Comparison of ENCODE assay signal across 22 mouse cellular contexts in the genomic region with DNA sequence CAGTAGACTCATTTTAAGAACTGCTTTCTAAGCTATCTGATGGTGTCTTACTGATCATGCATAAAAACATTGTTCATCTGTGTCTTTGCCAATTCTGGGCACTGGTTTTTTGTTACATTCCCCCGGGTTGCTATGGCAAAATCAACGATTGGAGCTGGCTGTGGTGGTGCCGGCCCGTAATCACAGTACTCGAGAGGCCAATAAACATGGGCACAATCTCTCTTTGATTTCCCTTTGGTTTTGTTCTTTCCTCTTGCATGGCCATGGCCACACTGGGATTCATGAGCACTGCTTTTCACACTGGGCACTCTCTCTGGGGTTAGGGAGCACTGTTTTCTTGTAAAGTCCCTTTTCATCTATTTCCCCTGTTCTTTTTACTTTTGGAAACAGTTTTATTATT.
A peak's percentile ranks its signal among the peaks of the same experiment; 100 is the strongest.
DNase-seq lines count a peak whose midpoint lies in the region; ATAC-seq and TF ChIP-seq lines count a peak whose summit lies in the region.
"Had no signal": no experiment of that assay in that cellular context is flagged by ENCODE, and none has a peak within 500 bp of the region (broad histone marks: within the 10 kb centered on the region; RNA-seq: fewer than 3 reads in every experiment).

No protein-coding gene starts in this region.

- no peak overlapping the region for H3K9ac ChIP-seq in forebrain, embryonic 15.5 days (replicated peaks)
- no peak overlapping the region for H3K9ac ChIP-seq in forebrain, embryonic 13.5 days
- H3K9ac ChIP-seq in hindbrain, postnatal 0 days (replicated peaks; ENCODE audit: low read length), result no peak overlapping the region
- no peak overlapping the region for H3K9ac ChIP-seq in hindbrain, embryonic 11.5 days (ENCODE audit: low read depth, low read length)
- H3K9ac ChIP-seq in neural tube, embryonic 14.5 days (replicated peaks; ENCODE audit: low read depth, low read length), result no peak overlapping the region
- H3K9ac ChIP-seq: heart, embryonic 15.5 days; liver, embryonic 12.5 days; neural tube, embryonic 12.5 days had no signal

- no peak overlapping the region for H3K4me3 ChIP-seq in forebrain, embryonic 15.5 days
- no peak overlapping the region for H3K4me3 ChIP-seq in forebrain, embryonic 13.5 days
- H3K4me3 ChIP-seq in hindbrain, postnatal 0 days (ENCODE audit: low read length), result no peak overlapping the region
- no peak overlapping the region for H3K4me3 ChIP-seq in hindbrain, embryonic 11.5 days (ENCODE audit: low read depth, low read length)
- no peak overlapping the region for H3K4me3 ChIP-seq in neural tube, embryonic 14.5 days (ENCODE audit: low read depth, low read length)
- H3K4me3 ChIP-seq: heart, embryonic 15.5 days; left cerebral cortex, adult 2 months; liver, embryonic 12.5 days; neural tube, embryonic 12.5 days had no signal

- peak overlapping the region; percentile 64 for H3K27ac ChIP-seq in forebrain, embryonic 15.5 days (replicated peaks)
- no peak overlapping the region for H3K27ac ChIP-seq in forebrain, embryonic 13.5 days
- H3K27ac ChIP-seq in hindbrain, postnatal 0 days, result 0 out of 2 replicates have a peak overlapping the region, but pooled peaks have one; percentile 15
- no peak overlapping the region for H3K27ac ChIP-seq in hindbrain, embryonic 11.5 days (ENCODE audit: low read depth, low read length)
- no peak overlapping the region for H3K27ac ChIP-seq in neural tube, embryonic 14.5 days (ENCODE audit: low read depth, low read length)
- H3K27ac ChIP-seq: heart, embryonic 15.5 days; kidney, postnatal 0 days; left cerebral cortex, adult 2 months; liver, embryonic 12.5 days; neural tube, embryonic 12.5 days had no signal

- peaks cover 25% of the 10 kb centered on the region for H3K4me1 ChIP-seq in forebrain, embryonic 15.5 days
- peaks cover 15% of the 10 kb centered on the region; the same call in 1 of the 2 replicates for H3K4me1 ChIP-seq in forebrain, embryonic 13.5 days
- H3K4me1 ChIP-seq in hindbrain, postnatal 0 days (ENCODE audit: insufficient read depth, low read length), result no peaks in the 10 kb centered on the region
- no peaks in the 10 kb centered on the region for H3K4me1 ChIP-seq in hindbrain, embryonic 11.5 days (replicated peaks; ENCODE audit: control insufficient read depth, insufficient read depth, low read length)
- no peaks in the 10 kb centered on the region for H3K4me1 ChIP-seq in neural tube, embryonic 14.5 days (ENCODE audit: control insufficient read depth, insufficient read depth, low read length)
- H3K4me1 ChIP-seq: liver, embryonic 12.5 days; neural tube, embryonic 12.5 days had no signal

- no peak overlapping the region for H3K4me2 ChIP-seq in forebrain, embryonic 15.5 days (replicated peaks)
- no peak overlapping the region for H3K4me2 ChIP-seq in forebrain, embryonic 13.5 days
- no peak overlapping the region for H3K4me2 ChIP-seq in hindbrain, postnatal 0 days (ENCODE audit: low read depth, low read length)
- H3K4me2 ChIP-seq in hindbrain, embryonic 11.5 days (replicated peaks; ENCODE audit: low read depth, low read length), result no peak overlapping the region
- H3K4me2 ChIP-seq in neural tube, embryonic 14.5 days (ENCODE audit: low read depth, low read length), result no peak overlapping the region
- H3K4me2 ChIP-seq: heart, embryonic 15.5 days; liver, embryonic 12.5 days; midbrain, embryonic 11.5 days; neural tube, embryonic 12.5 days had no signal

- 0 out of 2 replicates have a peak, but pooled peaks have one; percentile 48 for ATAC-seq in forebrain, embryonic 15.5 days (replicated peaks)
- ATAC-seq in forebrain, embryonic 13.5 days, result no peak
- ATAC-seq in hindbrain, postnatal 0 days, result peak; percentile 56; the same call in 1 of the 2 replicates
- ATAC-seq in hindbrain, embryonic 11.5 days (ENCODE audit: low FRiP score), result no peak
- 0 out of 2 replicates have a peak, but pooled peaks have one; percentile 21 for ATAC-seq in neural tube, embryonic 14.5 days (ENCODE audit: low read depth)
- ATAC-seq: liver, embryonic 12.5 days had no signal

- no peaks in the 10 kb centered on the region for H3K36me3 ChIP-seq in forebrain, embryonic 15.5 days
- H3K36me3 ChIP-seq in forebrain, embryonic 13.5 days (ENCODE audit: poor library complexity, severe bottlenecking), result no peaks in the 10 kb centered on the region
- H3K36me3 ChIP-seq in hindbrain, postnatal 0 days (ENCODE audit: insufficient read depth, low read length), result no peaks in the 10 kb centered on the region
- H3K36me3 ChIP-seq in hindbrain, embryonic 11.5 days (ENCODE audit: control insufficient read depth, insufficient read depth, low read length), result no peaks in the 10 kb centered on the region
- no peaks in the 10 kb centered on the region for H3K36me3 ChIP-seq in neural tube, embryonic 14.5 days (ENCODE audit: control insufficient read depth, insufficient read depth, low read length)
- H3K36me3 ChIP-seq: heart, embryonic 15.5 days; liver, embryonic 12.5 days; neural tube, embryonic 12.5 days had no signal

- H3K27me3 ChIP-seq in forebrain, embryonic 15.5 days, result no peaks in the 10 kb centered on the region
- H3K27me3 ChIP-seq in forebrain, embryonic 13.5 days, result no peaks in the 10 kb centered on the region
- H3K27me3 ChIP-seq in hindbrain, postnatal 0 days (ENCODE audit: insufficient read depth, low read length), result no peaks in the 10 kb centered on the region
- no peaks in the 10 kb centered on the region for H3K27me3 ChIP-seq in hindbrain, embryonic 11.5 days (ENCODE audit: control insufficient read depth, insufficient read depth, low read length)
- no peaks in the 10 kb centered on the region for H3K27me3 ChIP-seq in neural tube, embryonic 14.5 days (ENCODE audit: control insufficient read depth, insufficient read depth, low read length)
- H3K27me3 ChIP-seq: heart, embryonic 15.5 days; neural tube, embryonic 12.5 days had no signal

- peak; percentile 18 for DNase-seq in adrenal gland, postnatal 10 days
- DNase-seq in adrenal gland, adult 18-20 months (ENCODE audit: low spot score in 2 of 2), result no peak
- peak; percentile 67 for DNase-seq in hindbrain, postnatal 0 days (ENCODE audit: low spot score)
- DNase-seq in hindbrain, embryonic 11.5 days (ENCODE audit: low spot score), result no peak
- no peak for DNase-seq in neural tube, embryonic 10.5 days (ENCODE audit: extremely low spot score, low spot score)
- DNase-seq: adrenal gland, adult 2 months; cerebellum, adult 8-10 months; heart, postnatal 36 days; kidney, adult 2 months; lung, adult 18-20 months; lung, postnatal 10 days; thymus, adult 18-20 months; thymus, postnatal 36 days had no signal

- 22% methylated on average over 5 of the region's 5 CpGs for WGBS in forebrain, embryonic 15.5 days
- 44% methylated on average over 5 of the region's 5 CpGs for WGBS in forebrain, embryonic 13.5 days
- WGBS in hindbrain, postnatal 0 days, result 31% methylated on average over 5 of the region's 5 CpGs
- WGBS in hindbrain, embryonic 11.5 days, result 68% methylated on average over 5 of the region's 5 CpGs
- WGBS in neural tube, embryonic 14.5 days, result 26% methylated on average over 5 of the region's 5 CpGs

- no peak for TF ChIP-seq CTCF in hindbrain, postnatal 0 days (IDR thresholded peaks at IDR 0.05; ENCODE audit: low read depth)

- no peaks in the 10 kb centered on the region for H3K9me3 ChIP-seq in forebrain, embryonic 15.5 days
- no peaks in the 10 kb centered on the region for H3K9me3 ChIP-seq in forebrain, embryonic 13.5 days (replicated peaks)
- no peaks in the 10 kb centered on the region for H3K9me3 ChIP-seq in hindbrain, postnatal 0 days (ENCODE audit: low read length)
- H3K9me3 ChIP-seq in hindbrain, embryonic 11.5 days (ENCODE audit: control insufficient read depth, low read length), result no peaks in the 10 kb centered on the region
- H3K9me3 ChIP-seq in neural tube, embryonic 14.5 days (ENCODE audit: control insufficient read depth, low read length), result no peaks in the 10 kb centered on the region
- H3K9me3 ChIP-seq: heart, embryonic 15.5 days; liver, embryonic 12.5 days; neural tube, embryonic 12.5 days had no signal

Comparison
In these comparisons a context has a peak if more than half of its experiments do, and no peak if none do; other contexts are left out.
1. DNase-seq: peak in adrenal gland, postnatal 10 days (single experiment) and hindbrain, postnatal 0 days (single experiment); none in adrenal gland, adult 18-20 months (0 of 2), hindbrain, embryonic 11.5 days (single experiment) and neural tube, embryonic 10.5 days (single experiment).
2. ATAC-seq: peak in forebrain, embryonic 15.5 days (single experiment), hindbrain, postnatal 0 days (single experiment) and neural tube, embryonic 14.5 days (single experiment); none in forebrain, embryonic 13.5 days (single experiment) and hindbrain, embryonic 11.5 days (single experiment).
3. H3K27ac ChIP-seq: peak in forebrain, embryonic 15.5 days (single experiment) and hindbrain, postnatal 0 days (single experiment); none in forebrain, embryonic 13.5 days (single experiment), hindbrain, embryonic 11.5 days (single experiment) and neural tube, embryonic 14.5 days (single experiment).